Comparison of ENCODE assay signal across 9 mouse cellular contexts in the genomic region with DNA sequence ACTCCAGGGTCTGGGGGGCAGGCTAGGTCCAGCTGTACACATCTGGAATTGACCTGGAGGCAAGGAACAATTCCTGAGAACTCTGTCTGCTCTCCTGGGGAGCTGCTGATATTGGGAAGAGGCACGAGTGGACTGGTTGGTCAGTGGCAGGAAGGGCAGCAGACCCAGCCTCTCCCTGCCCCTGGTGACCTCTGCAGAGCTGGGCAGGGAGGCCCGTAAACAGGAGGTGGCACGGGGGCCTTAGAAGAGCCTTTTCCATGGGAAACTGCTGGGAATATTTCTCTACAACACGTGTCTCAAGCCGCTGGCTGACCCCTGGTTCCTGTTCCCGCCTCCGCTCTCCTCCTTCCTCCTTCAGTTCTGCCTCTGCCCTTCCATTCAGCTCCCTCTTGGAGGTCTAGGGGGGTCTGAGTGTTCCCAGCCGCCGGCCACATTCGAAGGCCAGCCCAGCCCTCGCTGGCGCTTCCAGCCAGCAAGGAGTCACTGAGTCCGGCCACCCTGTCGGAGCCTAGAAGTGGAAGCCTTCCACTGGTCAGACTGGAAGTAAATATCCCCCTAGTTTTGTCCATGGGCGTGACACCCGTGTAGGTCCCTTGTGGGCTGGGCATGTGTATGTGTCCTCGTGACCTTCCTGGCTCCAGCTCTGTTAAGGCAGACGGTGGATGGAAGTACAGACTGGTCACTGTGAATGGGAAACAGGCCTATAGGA. TPM values are rescaled to one million over a fixed set of nuclear protein-coding genes. Genes with fewer than 3 reads are reported as not detected.
DNase-seq lines count a peak whose midpoint lies in the region; ATAC-seq and TF ChIP-seq lines count a peak whose summit lies in the region.
"Had no signal": no experiment of that assay in that cellular context is flagged by ENCODE, and none has a peak within 500 bp of the region (broad histone marks: within the 10 kb centered on the region; RNA-seq: fewer than 3 reads in every experiment).

No protein-coding gene starts in this region.

- peak; percentile 22 for ATAC-seq in intestine, embryonic 16.5 days
- peak; percentile 41 for ATAC-seq in lung, postnatal 0 days

- H3K4me2 ChIP-seq in intestine, embryonic 16.5 days (ENCODE audit: low read depth, low read length): no peak overlapping the region
- H3K4me2 ChIP-seq in lung, postnatal 0 days (replicated peaks; ENCODE audit: low read depth, low read length): no peak overlapping the region
- H3K4me2 ChIP-seq: midbrain, embryonic 12.5 days had no signal

- TF ChIP-seq EP300 in lung, postnatal 0 days (IDR thresholded peaks at IDR 0.05): no peak

- no peak overlapping the region for H3K4me3 ChIP-seq in intestine, embryonic 16.5 days (ENCODE audit: low read length)
- no peak overlapping the region for H3K4me3 ChIP-seq in lung, postnatal 0 days (ENCODE audit: low read depth, low read length)
- H3K4me3 ChIP-seq: midbrain, embryonic 12.5 days had no signal

- H3K36me3 ChIP-seq in intestine, embryonic 16.5 days (ENCODE audit: control insufficient read depth, insufficient read depth, low read length): no peaks in the 10 kb centered on the region
- no peaks in the 10 kb centered on the region for H3K36me3 ChIP-seq in lung, postnatal 0 days (ENCODE audit: insufficient read depth, low read length)
- H3K36me3 ChIP-seq: midbrain, embryonic 12.5 days had no signal

- 52% methylated on average over 18 of the region's 18 CpGs for WGBS in intestine, embryonic 16.5 days
- 38% methylated on average over 18 of the region's 18 CpGs for WGBS in lung, postnatal 0 days

- peaks cover 32% of the 10 kb centered on the region for H3K4me1 ChIP-seq in intestine, embryonic 16.5 days (ENCODE audit: control insufficient read depth, insufficient read depth, low read length)
- peaks cover 19% of the 10 kb centered on the region for H3K4me1 ChIP-seq in lung, postnatal 0 days (ENCODE audit: insufficient read depth, low read depth, low read length)

- peak overlapping the region; percentile 43; the same call in 1 of the 2 replicates for H3K9ac ChIP-seq in intestine, embryonic 16.5 days (ENCODE audit: low read depth, low read length)
- no peak overlapping the region for H3K9ac ChIP-seq in lung, postnatal 0 days (replicated peaks; ENCODE audit: low read depth)
- H3K9ac ChIP-seq: midbrain, embryonic 12.5 days had no signal

- no peak for TF ChIP-seq CTCF in lung, postnatal 0 days (IDR thresholded peaks at IDR 0.05)

- H3K9me3 ChIP-seq in intestine, embryonic 16.5 days (ENCODE audit: control insufficient read depth, low read length): no peaks in the 10 kb centered on the region
- H3K9me3 ChIP-seq in lung, postnatal 0 days (ENCODE audit: low read length): no peaks in the 10 kb centered on the region
- H3K9me3 ChIP-seq: midbrain, embryonic 12.5 days had no signal

- H3K27ac ChIP-seq in intestine, embryonic 16.5 days (ENCODE audit: low read length): peak overlapping the region; percentile 88
- H3K27ac ChIP-seq in lung, postnatal 0 days (ENCODE audit: low read length): peak overlapping the region; percentile 75
- H3K27ac ChIP-seq: midbrain, embryonic 12.5 days had no signal

- peak; percentile 33 for DNase-seq in adrenal gland, postnatal 10 days
- no peak for DNase-seq in adrenal gland, adult 2 months
- peak; percentile 49 for DNase-seq in gastrocnemius, postnatal 10 days
- DNase-seq in lung, postnatal 0 days (ENCODE audit: low spot score): peak; percentile 76
- DNase-seq in thymus, postnatal 36 days: no peak
- no peak for DNase-seq in thymus, postnatal 14 days
- no peak for DNase-seq in cerebellum, postnatal 4 days (ENCODE audit: low spot score in 2 of 2)

- H3K27me3 ChIP-seq in intestine, embryonic 16.5 days (replicated peaks; ENCODE audit: control insufficient read depth, insufficient read depth, low read length): peaks cover 13% of the 10 kb centered on the region; the same call in 1 of the 2 replicates
- no peaks in the 10 kb centered on the region; the same call in 1 of the 2 replicates for H3K27me3 ChIP-seq in lung, postnatal 0 days (replicated peaks; ENCODE audit: insufficient read depth, low read length)

RNA-seq across cellular contexts. Expression of gene Prcd, which starts 5.0 kb away (rescaled TPM):
- total RNA-seq in adrenal gland, postnatal 10 days (2021): 1 to 10 TPM; 4.1 to 6.0 TPM
- 10 to 100 TPM; 10.2 to 14.2 TPM for total RNA-seq in adrenal gland, adult 2 months (2021)
- 13.0 and 14.1 TPM in 2 replicates for polyA plus RNA-seq in adrenal gland, adult 2 months (2012; rRNA removed)
- total RNA-seq in gastrocnemius, postnatal 10 days (2021): under 1 TPM in 1 of 2 experiments, not detected in 1; 0.81 TPM
- 1.4 and 1.9 TPM in 2 replicates for polyA plus RNA-seq in intestine, embryonic 16.5 days (2015; fragmentation: Nextera tagmentation; extraction: Ambion mirVana)
- 10.9 and 16.4 TPM in 2 replicates for polyA plus RNA-seq in lung, postnatal 0 days (2015; fragmentation: Nextera tagmentation; extraction: Ambion mirVana)

RNA-seq across cellular contexts. Expression of gene Cygb, which starts 5.7 kb away (rescaled TPM):
- total RNA-seq in adrenal gland, postnatal 10 days (2021): 10 to 100 TPM; 40.8 to 44.7 TPM
- 10 to 100 TPM; 24.8 to 46.8 TPM for total RNA-seq in adrenal gland, adult 2 months (2021)
- 54.3 and 62.4 TPM in 2 replicates for polyA plus RNA-seq in adrenal gland, adult 2 months (2012; rRNA removed)
- 10 to 100 TPM; 26.6 to 30.3 TPM for total RNA-seq in gastrocnemius, postnatal 10 days (2021)
- polyA plus RNA-seq in intestine, embryonic 16.5 days (2015; fragmentation: Nextera tagmentation; extraction: Ambion mirVana): 12.3 and 14.4 TPM in 2 replicates
- polyA plus RNA-seq in lung, postnatal 0 days (2015; fragmentation: Nextera tagmentation; extraction: Ambion mirVana): 27.3 and 32.0 TPM in 2 replicates

RNA-seq across cellular contexts. Expression of gene Rhbdf2, which starts 21.5 kb away (rescaled TPM):
- 10 to 100 TPM; 11.1 to 14.4 TPM for total RNA-seq in adrenal gland, postnatal 10 days (2021)
- 10 to 100 TPM in 1 of 2 experiments, 1 to 10 TPM in 1; 8.2 to 22.7 TPM for total RNA-seq in adrenal gland, adult 2 months (2021)
- 41.1 and 56.8 TPM in 2 replicates for polyA plus RNA-seq in adrenal gland, adult 2 months (2012; rRNA removed)
- 1 to 10 TPM; 5.2 to 8.4 TPM for total RNA-seq in gastrocnemius, postnatal 10 days (2021)
- 10.8 and 11.9 TPM in 2 replicates for polyA plus RNA-seq in intestine, embryonic 16.5 days (2015; fragmentation: Nextera tagmentation; extraction: Ambion mirVana)
- 23.5 and 27.9 TPM in 2 replicates for polyA plus RNA-seq in lung, postnatal 0 days (2015; fragmentation: Nextera tagmentation; extraction: Ambion mirVana)

Comparison
In these comparisons a context has a peak if more than half of its experiments do, and no peak if none do; other contexts are left out.
1. DNase-seq: peak in adrenal gland, postnatal 10 days (single experiment), gastrocnemius, postnatal 10 days (single experiment) and lung, postnatal 0 days (single experiment); none in adrenal gland, adult 2 months (single experiment), thymus, postnatal 36 days (0 of 2), thymus, postnatal 14 days (single experiment) and cerebellum, postnatal 4 days (0 of 2).